Mouse (Mus musculus): ENCODE data around the gene Camkmt. TPM values are rescaled to one million over a fixed set of nuclear protein-coding genes. Genes with fewer than 3 reads are reported as not detected.

The Camkmt gene
- total RNA-seq, 2 experiments from 2014 or later: 11.5 to 14.7 TPM

- DNase-seq (ENCODE audit: low spot score in 2 of 2): no peak
Observed at GRCm38 (mm10) chr17:85361006-85361405, 270.7 kb downstream of the Camkmt start.

GRCm38 (mm10) chr17:85367319-85367718, 277.0 kb downstream of the Camkmt start:
- no peak for DNase-seq (ENCODE audit: low spot score in 2 of 2)

- no peak for DNase-seq (ENCODE audit: low spot score in 2 of 2)
Observed at GRCm38 (mm10) chr17:85368776-85369175, 278.4 kb downstream of the Camkmt start.

GRCm38 (mm10) chr17:85372076-85372475, 281.7 kb downstream of the Camkmt start:
- no peak for DNase-seq (ENCODE audit: low spot score in 2 of 2)

- DNase-seq (ENCODE audit: low spot score in 2 of 2): no peak
Observed at GRCm38 (mm10) chr17:85372523-85372922, 282.2 kb downstream of the Camkmt start.

GRCm38 (mm10) chr17:85374100-85374833, 283.9 kb downstream of the Camkmt start:
- DNase-seq (ENCODE audit: low spot score in 2 of 2): no peak

GRCm38 (mm10) chr17:85374834-85375176, 284.5 kb downstream of the Camkmt start:
- DNase-seq (ENCODE audit: low spot score in 2 of 2): no peak

GRCm38 (mm10) chr17:85375523-85375922, 285.2 kb downstream of the Camkmt start:
- peak; percentile 5 to 15 for DNase-seq (ENCODE audit: low spot score in 2 of 2)

- DNase-seq (ENCODE audit: low spot score in 2 of 2): no peak
Observed at GRCm38 (mm10) chr17:85377496-85377895, 287.1 kb downstream of the Camkmt start.

- DNase-seq (ENCODE audit: low spot score in 2 of 2): no peak
Observed at GRCm38 (mm10) chr17:85379101-85379500, 288.7 kb downstream of the Camkmt start.

GRCm38 (mm10) chr17:85381578-85382223, 291.3 kb downstream of the Camkmt start:
- no peak for DNase-seq (ENCODE audit: low spot score in 2 of 2)

- DNase-seq (ENCODE audit: low spot score in 2 of 2): no peak
Observed at GRCm38 (mm10) chr17:85382344-85382743, 292.0 kb downstream of the Camkmt start.

GRCm38 (mm10) chr17:85382906-85383305, 292.6 kb downstream of the Camkmt start:
- no peak for DNase-seq (ENCODE audit: low spot score in 2 of 2)

GRCm38 (mm10) chr17:85393091-85393890, 302.9 kb downstream of the Camkmt start:
- DNase-seq (ENCODE audit: low spot score in 2 of 2): no peak

- DNase-seq (ENCODE audit: low spot score in 2 of 2): peak in 1 of 2 experiments; percentile 11
Observed at GRCm38 (mm10) chr17:85393891-85394321, 303.6 kb downstream of the Camkmt start.

- no peak for DNase-seq (ENCODE audit: low spot score in 2 of 2)
Observed at GRCm38 (mm10) chr17:85395502-85395901, 305.1 kb downstream of the Camkmt start.

- DNase-seq (ENCODE audit: low spot score in 2 of 2): no peak
Observed at GRCm38 (mm10) chr17:85400751-85401150, 310.4 kb downstream of the Camkmt start.

GRCm38 (mm10) chr17:85405161-85405560, 314.8 kb downstream of the Camkmt start:
- no peak for DNase-seq (ENCODE audit: low spot score in 2 of 2)

GRCm38 (mm10) chr17:85406195-85406594, 315.8 kb downstream of the Camkmt start:
- no peak for DNase-seq (ENCODE audit: low spot score in 2 of 2)

GRCm38 (mm10) chr17:85428831-85429230, 338.5 kb downstream of the Camkmt start:
- DNase-seq (ENCODE audit: low spot score in 2 of 2): no peak

- no peak for DNase-seq (ENCODE audit: low spot score in 2 of 2)
Observed at GRCm38 (mm10) chr17:85432923-85433322, 342.6 kb downstream of the Camkmt start.

GRCm38 (mm10) chr17:85443036-85443435, 352.7 kb downstream of the Camkmt start:
- no peak for DNase-seq (ENCODE audit: low spot score in 2 of 2)

Measured in layer of hippocampus, adult 18-20 months (tissue).